14 mouse cellular contexts compared by ENCODE assay signal in the genomic region with DNA sequence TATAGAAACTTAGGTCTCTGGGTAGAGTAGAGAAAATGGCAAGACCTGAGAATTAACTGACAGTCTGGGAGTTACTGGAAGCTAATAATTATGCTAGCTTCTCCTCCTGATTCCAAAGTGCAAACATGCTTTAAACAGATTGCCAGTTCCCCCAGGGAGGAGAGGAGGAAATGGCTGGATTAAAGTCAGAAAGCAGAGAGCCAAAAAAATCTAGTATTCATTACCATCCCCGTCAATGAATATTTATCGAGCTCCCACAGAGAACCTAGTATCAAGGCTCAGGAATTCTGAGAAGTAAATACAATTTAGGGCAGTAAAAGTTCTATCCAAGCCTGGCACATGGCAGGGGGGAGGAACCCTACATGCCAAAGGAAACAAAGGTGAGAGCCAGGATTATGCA. TPM values are rescaled to one million over a fixed set of nuclear protein-coding genes. Genes with fewer than 3 reads are reported as not detected.
DNase-seq lines count a peak whose midpoint lies in the region; ATAC-seq and TF ChIP-seq lines count a peak whose summit lies in the region.
"Had no signal": no experiment of that assay in that cellular context is flagged by ENCODE, and none has a peak within 500 bp of the region (broad histone marks: within the 10 kb centered on the region; RNA-seq: fewer than 3 reads in every experiment).

No protein-coding gene starts in this region.

- no peaks in the 10 kb centered on the region for H3K4me1 ChIP-seq in forebrain, embryonic 15.5 days
- H3K4me1 ChIP-seq in forebrain, embryonic 10.5 days: no peaks in the 10 kb centered on the region
- H3K4me1 ChIP-seq in forebrain, postnatal 0 days (ENCODE audit: insufficient read depth): no peaks in the 10 kb centered on the region
- H3K4me1 ChIP-seq in midbrain, embryonic 16.5 days (ENCODE audit: control insufficient read depth, insufficient read depth, low read length): 0 out of 2 replicates have a peak, but pooled peaks cover 3% of the 10 kb centered on the region
- H3K4me1 ChIP-seq in limb, embryonic 10.5 days: no peaks in the 10 kb centered on the region

- 26% methylated on average over 2 of the region's 2 CpGs for WGBS in forebrain, embryonic 15.5 days
- WGBS in forebrain, embryonic 10.5 days: 44% methylated on average over 2 of the region's 2 CpGs
- 9% methylated on average over 2 of the region's 2 CpGs for WGBS in forebrain, postnatal 0 days
- whole genome bisulfite sequencing in midbrain, embryonic 16.5 days: 18% methylated on average over 2 of the region's 2 CpGs
- 44% methylated on average over 2 of the region's 2 CpGs for WGBS in limb, embryonic 10.5 days

- no peak overlapping the region for H3K4me2 ChIP-seq in forebrain, embryonic 15.5 days (replicated peaks)
- no peak overlapping the region for H3K4me2 ChIP-seq in forebrain, postnatal 0 days (ENCODE audit: low read depth)
- no peak overlapping the region for H3K4me2 ChIP-seq in midbrain, embryonic 16.5 days (ENCODE audit: low read length)

- no peaks in the 10 kb centered on the region for H3K27me3 ChIP-seq in forebrain, embryonic 15.5 days
- H3K27me3 ChIP-seq in forebrain, embryonic 10.5 days (ENCODE audit: poor library complexity, severe bottlenecking): no peaks in the 10 kb centered on the region
- H3K27me3 ChIP-seq in forebrain, postnatal 0 days (ENCODE audit: insufficient read depth, low read length): no peaks in the 10 kb centered on the region
- H3K27me3 ChIP-seq in midbrain, embryonic 16.5 days (ENCODE audit: control insufficient read depth, insufficient read depth, low read depth, low read length): no peaks in the 10 kb centered on the region
- no peaks in the 10 kb centered on the region for H3K27me3 ChIP-seq in limb, embryonic 10.5 days (ENCODE audit: low read depth, poor library complexity, severe bottlenecking)

- ATAC-seq in forebrain, embryonic 15.5 days (replicated peaks): peak; percentile 77
- peak; percentile 27; the same call in 1 of the 2 replicates for ATAC-seq in forebrain, postnatal 0 days
- ATAC-seq in midbrain, embryonic 16.5 days: peak; percentile 56

- no peak for TF ChIP-seq CTCF in layer of hippocampus, adult 2 months (conservative IDR thresholded peaks at IDR 0.05)
- no peak for TF ChIP-seq CTCF in forebrain, postnatal 0 days (IDR thresholded peaks at IDR 0.05; ENCODE audit: low read depth)

- no peak overlapping the region for H3K27ac ChIP-seq in forebrain, embryonic 15.5 days (replicated peaks)
- no peak overlapping the region for H3K27ac ChIP-seq in forebrain, embryonic 10.5 days
- 0 out of 2 replicates have a peak overlapping the region, but pooled peaks have one; percentile 6 for H3K27ac ChIP-seq in layer of hippocampus, adult 2 months
- no peak overlapping the region for H3K27ac ChIP-seq in forebrain, postnatal 0 days (ENCODE audit: low read depth, low read length)
- H3K27ac ChIP-seq in midbrain, embryonic 16.5 days (ENCODE audit: low read length): no peak overlapping the region
- no peak overlapping the region for H3K27ac ChIP-seq in limb, embryonic 10.5 days

- H3K36me3 ChIP-seq in forebrain, embryonic 15.5 days: no peaks in the 10 kb centered on the region
- H3K36me3 ChIP-seq in forebrain, embryonic 10.5 days (replicated peaks): no peaks in the 10 kb centered on the region
- no peaks in the 10 kb centered on the region for H3K36me3 ChIP-seq in forebrain, postnatal 0 days (ENCODE audit: insufficient read depth)
- no peaks in the 10 kb centered on the region for H3K36me3 ChIP-seq in midbrain, embryonic 16.5 days (ENCODE audit: control insufficient read depth, insufficient read depth, low read length)
- no peaks in the 10 kb centered on the region for H3K36me3 ChIP-seq in limb, embryonic 10.5 days

- no peak overlapping the region for H3K9ac ChIP-seq in forebrain, embryonic 15.5 days (replicated peaks)
- H3K9ac ChIP-seq in forebrain, postnatal 0 days: no peak overlapping the region
- H3K9ac ChIP-seq in midbrain, embryonic 16.5 days (ENCODE audit: low read depth, low read length): no peak overlapping the region

- no peak for DNase-seq in forebrain, embryonic 10.5 days (ENCODE audit: extremely low spot score, low spot score)
- peak; percentile 26 to 52 for DNase-seq in layer of hippocampus, adult 2 months (ENCODE audit: low spot score in 2 of 2)
- no peak for DNase-seq in layer of hippocampus, adult 9-10 months (ENCODE audit: low spot score)
- peak; percentile 50 for DNase-seq in forebrain, postnatal 0 days
- no peak for DNase-seq in gastrocnemius, postnatal 4 days (ENCODE audit: low spot score in 2 of 2)
- DNase-seq in limb, embryonic 10.5 days (ENCODE audit: low spot score): no peak
- DNase-seq: heart, postnatal 36 days; lung, adult 18-20 months; thymus, postnatal 4 days had no signal

- H3K4me3 ChIP-seq in forebrain, embryonic 15.5 days: no peak overlapping the region
- H3K4me3 ChIP-seq in forebrain, embryonic 10.5 days: no peak overlapping the region
- no peak overlapping the region for H3K4me3 ChIP-seq in layer of hippocampus, adult 2 months
- H3K4me3 ChIP-seq in forebrain, postnatal 0 days (ENCODE audit: low read depth, low read length): no peak overlapping the region
- no peak overlapping the region for H3K4me3 ChIP-seq in midbrain, embryonic 16.5 days (ENCODE audit: low read depth, low read length)
- no peak overlapping the region for H3K4me3 ChIP-seq in limb, embryonic 10.5 days
- H3K4me3 ChIP-seq: myocyte had no signal

- no peaks in the 10 kb centered on the region for H3K9me3 ChIP-seq in forebrain, embryonic 15.5 days
- no peaks in the 10 kb centered on the region for H3K9me3 ChIP-seq in forebrain, embryonic 10.5 days
- no peaks in the 10 kb centered on the region for H3K9me3 ChIP-seq in forebrain, postnatal 0 days (ENCODE audit: low read length)
- no peaks in the 10 kb centered on the region for H3K9me3 ChIP-seq in midbrain, embryonic 16.5 days (replicated peaks; ENCODE audit: control insufficient read depth, low read length, poor library complexity, severe bottlenecking)
- H3K9me3 ChIP-seq in limb, embryonic 10.5 days (replicated peaks): no peaks in the 10 kb centered on the region

RNA-seq across cellular contexts. Expression of gene Gm9008, which starts 29.4 kb away (rescaled TPM):
- 0.18 TPM in 1 of 2 replicates, not detected in the other for polyA plus RNA-seq in forebrain, embryonic 15.5 days (2015; fragmentation: Nextera tagmentation; extraction: Ambion mirVana)
- polyA plus RNA-seq in forebrain, embryonic 10.5 days (2016; fragmentation: Nextera tagmentation; extraction: Ambion mirVana): 0.15 and 0.26 TPM in 2 replicates
- 1 to 10 TPM; 6.2 to 6.3 TPM for total RNA-seq in layer of hippocampus, adult 2 months (2021)
- total RNA-seq in forebrain, postnatal 0 days (2014; rRNA removed): not detected in 2 replicates
- 0.28 and 0.34 TPM in 2 replicates for polyA plus RNA-seq in forebrain, postnatal 0 days (2015; fragmentation: Nextera tagmentation; extraction: Ambion mirVana)
- 0.09 and 0.19 TPM in 2 replicates for polyA plus RNA-seq in midbrain, embryonic 16.5 days (2015; fragmentation: Nextera tagmentation; extraction: Ambion mirVana)
- total RNA-seq in gastrocnemius, postnatal 4 days (2021): 1 to 10 TPM; 4.3 to 5.7 TPM
- polyA plus RNA-seq in limb, embryonic 10.5 days (2016; fragmentation: Nextera tagmentation; extraction: Ambion mirVana): 0.20 and 0.21 TPM in 2 replicates
- total RNA-seq: common myeloid progenitor, adult 5-6 weeks; MEL had no signal

Comparison
In these comparisons a context has a peak if more than half of its experiments do, and no peak if none do; other contexts are left out.
1. DNase-seq: peak in layer of hippocampus, adult 2 months (2 of 2) and forebrain, postnatal 0 days (single experiment); none in forebrain, embryonic 10.5 days (single experiment), layer of hippocampus, adult 9-10 months (single experiment), gastrocnemius, postnatal 4 days (0 of 2) and limb, embryonic 10.5 days (single experiment).
2. ATAC-seq: peak in every context shown above with its lines; median percentile 77 in forebrain, embryonic 15.5 days; 56 in midbrain, embryonic 16.5 days; 27 in forebrain, postnatal 0 days.